Mouse (Mus musculus): ENCODE measurements around the gene Cotl1.
A peak's percentile ranks its signal among the peaks of the same experiment; 100 is the strongest.

The Cotl1 gene

GRCm38 (mm10) chr8:119817446-119817845 is 22.9 kb downstream of the Cotl1 start:
- no peak for DNase-seq (ENCODE audit: low spot score in 2 of 2)

GRCm38 (mm10) chr8:119816219-119816618 is 24.1 kb downstream of the Cotl1 start:
- DNase-seq (ENCODE audit: low spot score in 2 of 2) = no peak

GRCm38 (mm10) chr8:119812650-119813431 is 27.5 kb downstream of the Cotl1 start:
- DNase-seq (ENCODE audit: low spot score in 2 of 2) = no peak

- no peak for DNase-seq (ENCODE audit: low spot score in 2 of 2)
These were observed 28.4 kb downstream of the Cotl1 start for GRCm38 (mm10) chr8:119811925-119812324.

- DNase-seq (ENCODE audit: low spot score in 2 of 2) = no peak
These were observed 29.3 kb downstream of the Cotl1 start for GRCm38 (mm10) chr8:119810953-119811499.

GRCm38 (mm10) chr8:119810127-119810868 is 30.0 kb downstream of the Cotl1 start:
- DNase-seq (ENCODE audit: low spot score in 2 of 2) = peak in 1 of 2 experiments; percentile 44

- DNase-seq (ENCODE audit: low spot score in 2 of 2) = no peak
These were observed 30.7 kb downstream of the Cotl1 start for GRCm38 (mm10) chr8:119809620-119810019.

GRCm38 (mm10) chr8:119807687-119808086 is 32.7 kb downstream of the Cotl1 start:
- DNase-seq (ENCODE audit: low spot score in 2 of 2) = no peak

- peak; percentile 73 to 78 for DNase-seq (ENCODE audit: low spot score in 2 of 2)
These were observed 33.7 kb downstream of the Cotl1 start for GRCm38 (mm10) chr8:119806422-119807263.

- no peak for DNase-seq (ENCODE audit: low spot score in 2 of 2)
These were observed 35.1 kb downstream of the Cotl1 start for GRCm38 (mm10) chr8:119805275-119805674.

- DNase-seq (ENCODE audit: low spot score in 2 of 2) = no peak
These were observed 37.8 kb downstream of the Cotl1 start for GRCm38 (mm10) chr8:119802592-119802991.

GRCm38 (mm10) chr8:119801168-119801567 is 39.2 kb downstream of the Cotl1 start:
- peak; percentile 65 to 81 for DNase-seq (ENCODE audit: low spot score in 2 of 2)

GRCm38 (mm10) chr8:119798965-119799264 is 41.4 kb downstream of the Cotl1 start:
- no peak for DNase-seq (ENCODE audit: low spot score in 2 of 2)

GRCm38 (mm10) chr8:119798170-119798964 is 42.0 kb downstream of the Cotl1 start:
- DNase-seq (ENCODE audit: low spot score in 2 of 2) = peak in 1 of 2 experiments; percentile 53

GRCm38 (mm10) chr8:119795651-119796050 is 44.7 kb downstream of the Cotl1 start:
- no peak for DNase-seq (ENCODE audit: low spot score in 2 of 2)

- no peak for DNase-seq (ENCODE audit: low spot score in 2 of 2)
These were observed 45.7 kb downstream of the Cotl1 start for GRCm38 (mm10) chr8:119794689-119795088.

- DNase-seq (ENCODE audit: low spot score in 2 of 2) = no peak
These were observed 48.3 kb downstream of the Cotl1 start for GRCm38 (mm10) chr8:119791804-119792704.

- DNase-seq (ENCODE audit: low spot score in 2 of 2) = no peak
These were observed 50.8 kb downstream of the Cotl1 start for GRCm38 (mm10) chr8:119789581-119789980.

GRCm38 (mm10) chr8:119788607-119789381 is 51.5 kb downstream of the Cotl1 start:
- DNase-seq (ENCODE audit: low spot score in 2 of 2) = no peak
